Mouse (Mus musculus) limb, embryonic 12.5 days (tissue): ENCODE results near the gene Haus2. TPM values are rescaled to one million over a fixed set of nuclear protein-coding genes. Genes with fewer than 3 reads are reported as not detected.

Experiments used
- ATAC-seq: fragments of 200-750 bp; cut with Nextera tagmentation; 2 replicates; pipeline ENCODE4 v1.8.0; 2017; ENCODE audit warnings: low read depth, moderate TSS enrichment; ENCODE audit not compliant: insufficient number of reproducible peaks, insufficient read depth, low FRiP score, low TSS enrichment
- H3K27ac ChIP-seq: fragments of 300-500 bp; sonication (generic); 2 replicates; pipeline ENCODE4 v1.5.1; 2016; ENCODE audit warnings: mild to moderate bottlenecking, moderate library complexity
- H3K27me3 ChIP-seq: fragments of 300-500 bp; sonication (generic); 2 replicates; pipeline ENCODE4 v1.6.1; 2016; ENCODE audit warnings: mild to moderate bottlenecking, moderate library complexity
- H3K36me3 ChIP-seq: fragments of 300-500 bp; sonication (generic); 2 replicates; pipeline ENCODE4 v1.6.1; 2016; ENCODE audit warnings: mild to moderate bottlenecking, moderate library complexity
- H3K4me1 ChIP-seq: fragments of 300-500 bp; sonication (generic); replicated peaks from 2 replicates; pipeline ENCODE4 v1.6.1; 2016
- H3K4me2 ChIP-seq: fragments of 300-500 bp; sonication (generic); 2 replicates; pipeline ENCODE4 v1.6.1; 2016; ENCODE audit warnings: mild to moderate bottlenecking, moderate library complexity
- H3K4me3 ChIP-seq: fragments of 300-500 bp; sonication (generic); replicated peaks from 2 replicates; pipeline ENCODE4 v1.5.1; 2016; ENCODE audit warnings: mild to moderate bottlenecking
- H3K9ac ChIP-seq: fragments of 300-500 bp; sonication (generic); replicated peaks from 2 replicates; pipeline ENCODE4 v1.6.1; 2016; ENCODE audit warnings: mild to moderate bottlenecking, moderate library complexity
- H3K9me3 ChIP-seq: fragments of 300-500 bp; sonication (generic); 2 replicates; pipeline ENCODE4 v1.6.1; 2016; ENCODE audit warnings: mild to moderate bottlenecking, moderate library complexity
- WGBS: fragments of 180-500 bp; shearing (Covaris S2); methylation state at CpG from one replicate; pipeline ENCODE4 v1.1.7; 2016; 5-methylcytosine and 5-hydroxymethylcytosine counted together
- polyA plus RNA-seq: library from polyadenylated mRNA; unstranded; fragments of >200 nt; fragmentation: Nextera tagmentation; extraction: Ambion mirVana; gene quantifications from 2 replicates; pipeline ENCODE4 v1.2.1, GENCODE M21; 2016

Gene Haus2
- polyA plus RNA-seq, 1 experiment from 2014 or later: 29.2 TPM

- no peak for ATAC-seq
- Histone ChIP-seq H3K36me3 (no peaks in the 10 kb centered on the region), H3K4me2 (no peak overlapping the region), H3K4me1 (no peaks in the 10 kb centered on the region), H3K27ac (no peak overlapping the region), H3K9ac (no peak overlapping the region), H3K9me3 (no peaks in the 10 kb centered on the region), H3K4me3 (no peak overlapping the region), H3K27me3 (no peaks in the 10 kb centered on the region)
- WGBS: 81% methylated on average over 7 of the region's 7 CpGs
Measured at GRCm38 (mm10) chr2:120652256-120652924, 43.2 kb downstream of the Haus2 start.

- no peaks in the 10 kb centered on the region for H3K36me3 ChIP-seq
- no peak overlapping the region for H3K9ac ChIP-seq
- H3K27ac ChIP-seq: no peak overlapping the region
- H3K4me1 ChIP-seq: no peaks in the 10 kb centered on the region
- no peaks in the 10 kb centered on the region for H3K27me3 ChIP-seq
- no peak overlapping the region for H3K4me2 ChIP-seq
- no peak overlapping the region for H3K4me3 ChIP-seq
- WGBS: 86% methylated on average over 7 of the region's 7 CpGs
- H3K9me3 ChIP-seq: no peaks in the 10 kb centered on the region
- no peak for ATAC-seq
Measured at GRCm38 (mm10) chr2:120652925-120653284, 43.7 kb downstream of the Haus2 start.

GRCm38 (mm10) chr2:120654693-120655092 is 45.5 kb downstream of the Haus2 start:
- Histone ChIP-seq H3K27ac (no peak overlapping the region), H3K27me3 (no peaks in the 10 kb centered on the region), H3K4me1 (no peaks in the 10 kb centered on the region), H3K4me3 (no peak overlapping the region), H3K9me3 (no peaks in the 10 kb centered on the region), H3K9ac (no peak overlapping the region), H3K4me2 (no peak overlapping the region), H3K36me3 (no peaks in the 10 kb centered on the region)
- no peak for ATAC-seq
- 78% methylated on average over 2 of the region's 2 CpGs for WGBS

- H3K4me1 ChIP-seq: no peaks in the 10 kb centered on the region
- no peak overlapping the region for H3K27ac ChIP-seq
- H3K9ac ChIP-seq: no peak overlapping the region
- ATAC-seq: no peak
- no peak overlapping the region for H3K4me3 ChIP-seq
- H3K9me3 ChIP-seq: no peaks in the 10 kb centered on the region
- no peaks in the 10 kb centered on the region for H3K27me3 ChIP-seq
- no peak overlapping the region for H3K4me2 ChIP-seq
- 94% methylated on average over 5 of the region's 5 CpGs for WGBS
- H3K36me3 ChIP-seq: no peaks in the 10 kb centered on the region
Measured at GRCm38 (mm10) chr2:120655905-120656304, 46.7 kb downstream of the Haus2 start.

GRCm38 (mm10) chr2:120656711-120657110 is 47.5 kb downstream of the Haus2 start:
- H3K27ac ChIP-seq: no peak overlapping the region
- H3K4me2 ChIP-seq: no peak overlapping the region
- H3K27me3 ChIP-seq: no peaks in the 10 kb centered on the region
- no peaks in the 10 kb centered on the region for H3K4me1 ChIP-seq
- H3K9ac ChIP-seq: no peak overlapping the region
- 97% methylated on average over 2 of the region's 2 CpGs for WGBS
- H3K4me3 ChIP-seq: no peak overlapping the region
- H3K36me3 ChIP-seq: no peaks in the 10 kb centered on the region
- no peak for ATAC-seq
- H3K9me3 ChIP-seq: no peaks in the 10 kb centered on the region

- H3K27ac ChIP-seq: no peak overlapping the region
- H3K4me1 ChIP-seq: no peaks in the 10 kb centered on the region
- H3K9me3 ChIP-seq: no peaks in the 10 kb centered on the region
- no peak overlapping the region for H3K9ac ChIP-seq
- WGBS: 77% methylated on average over 5 of the region's 5 CpGs
- no peak for ATAC-seq
- H3K4me2 ChIP-seq: no peak overlapping the region
- no peak overlapping the region for H3K4me3 ChIP-seq
- no peaks in the 10 kb centered on the region for H3K36me3 ChIP-seq
- no peaks in the 10 kb centered on the region for H3K27me3 ChIP-seq
Measured at GRCm38 (mm10) chr2:120658486-120658885, 49.3 kb downstream of the Haus2 start.

- H3K27me3 ChIP-seq: no peaks in the 10 kb centered on the region
- H3K9me3 ChIP-seq: no peaks in the 10 kb centered on the region
- no peaks in the 10 kb centered on the region for H3K36me3 ChIP-seq
- no peak overlapping the region for H3K27ac ChIP-seq
- H3K4me2 ChIP-seq: no peak overlapping the region
- H3K4me1 ChIP-seq: no peaks in the 10 kb centered on the region
- no peak overlapping the region for H3K4me3 ChIP-seq
- no peak overlapping the region for H3K9ac ChIP-seq
- no peak for ATAC-seq
Measured at GRCm38 (mm10) chr2:120659318-120659717, 50.1 kb downstream of the Haus2 start.

GRCm38 (mm10) chr2:120660486-120661078 is 51.4 kb downstream of the Haus2 start:
- no peaks in the 10 kb centered on the region for H3K4me1 ChIP-seq
- no peaks in the 10 kb centered on the region for H3K36me3 ChIP-seq
- no peaks in the 10 kb centered on the region for H3K9me3 ChIP-seq
- no peak overlapping the region for H3K27ac ChIP-seq
- ATAC-seq: no peak
- WGBS: 90% methylated on average over 5 of the region's 5 CpGs
- H3K27me3 ChIP-seq: no peaks in the 10 kb centered on the region
- H3K9ac ChIP-seq: no peak overlapping the region
- H3K4me2 ChIP-seq: no peak overlapping the region
- H3K4me3 ChIP-seq: no peak overlapping the region

GRCm38 (mm10) chr2:120662766-120663165 is 53.6 kb downstream of the Haus2 start:
- no peaks in the 10 kb centered on the region for H3K9me3 ChIP-seq

GRCm38 (mm10) chr2:120663491-120664154 is 54.4 kb downstream of the Haus2 start:
- H3K4me3 ChIP-seq: no peak overlapping the region
- H3K36me3 ChIP-seq: no peaks in the 10 kb centered on the region
- WGBS: 65% methylated on average over 3 of the region's 3 CpGs
- ATAC-seq: no peak
- no peaks in the 10 kb centered on the region for H3K9me3 ChIP-seq
- H3K27ac ChIP-seq: no peak overlapping the region
- H3K9ac ChIP-seq: no peak overlapping the region
- no peaks in the 10 kb centered on the region for H3K4me1 ChIP-seq
- no peak overlapping the region for H3K4me2 ChIP-seq
- no peaks in the 10 kb centered on the region for H3K27me3 ChIP-seq

More at GRCm38 (mm10) chr2:120662766-120663165, 53.6 kb downstream of the Haus2 start:
- Histone ChIP-seq H3K4me2 (no peak overlapping the region), H3K4me3 (no peak overlapping the region), H3K27ac (no peak overlapping the region), H3K27me3 (no peaks in the 10 kb centered on the region), H3K36me3 (no peaks in the 10 kb centered on the region), H3K4me1 (no peaks in the 10 kb centered on the region), H3K9ac (no peak overlapping the region)
- no peak for ATAC-seq

- H3K9ac ChIP-seq: no peak overlapping the region
- H3K27ac ChIP-seq: no peak overlapping the region
- no peaks in the 10 kb centered on the region for H3K9me3 ChIP-seq
- no peak overlapping the region for H3K4me3 ChIP-seq
- no peak overlapping the region for H3K4me2 ChIP-seq
- no peaks in the 10 kb centered on the region for H3K27me3 ChIP-seq
- H3K4me1 ChIP-seq: no peaks in the 10 kb centered on the region
- no peaks in the 10 kb centered on the region for H3K36me3 ChIP-seq
- WGBS: 92% methylated on average over 2 of the region's 2 CpGs
- no peak for ATAC-seq
Measured at GRCm38 (mm10) chr2:120667446-120667845, 58.3 kb downstream of the Haus2 start.
